Comparison of ENCODE assay signal across 9 mouse cellular contexts in genomic region chr15:25445361-25446154, GRCm38 (mm10). TPM values are rescaled to one million over a fixed set of nuclear protein-coding genes. Genes with fewer than 3 reads are reported as not detected.
DNase-seq lines count a peak whose midpoint lies in the region; ATAC-seq and TF ChIP-seq lines count a peak whose summit lies in the region.
"Had no signal": no experiment of that assay in that cellular context is flagged by ENCODE, and none has a peak within 500 bp of the region (broad histone marks: within the 10 kb centered on the region; RNA-seq: fewer than 3 reads in every experiment).

No protein-coding gene starts in this region.

- H3K9ac ChIP-seq in hindbrain, embryonic 14.5 days: no peak overlapping the region; the same call in 1 of the 2 replicates
- H3K9ac ChIP-seq in limb, embryonic 14.5 days (ENCODE audit: low read depth, low read length, severe bottlenecking): peak overlapping the region; percentile 29; the same call in 1 of the 2 replicates

- no peaks in the 10 kb centered on the region for H3K36me3 ChIP-seq in hindbrain, embryonic 14.5 days (replicated peaks; ENCODE audit: control insufficient read depth, insufficient read depth)
- no peaks in the 10 kb centered on the region for H3K36me3 ChIP-seq in limb, embryonic 14.5 days (ENCODE audit: control insufficient read depth, insufficient read depth, low read length)

- H3K27me3 ChIP-seq in hindbrain, embryonic 14.5 days (ENCODE audit: control insufficient read depth, insufficient read depth, low read length): no peaks in the 10 kb centered on the region; the same call in 1 of the 2 replicates
- H3K27me3 ChIP-seq in limb, embryonic 14.5 days (ENCODE audit: control insufficient read depth, insufficient read depth, low read length): no peaks in the 10 kb centered on the region; the same call in 1 of the 2 replicates

- peak overlapping the region; percentile 13 for H3K4me2 ChIP-seq in hindbrain, embryonic 14.5 days (replicated peaks)
- peak overlapping the region; percentile 41 for H3K4me2 ChIP-seq in limb, embryonic 14.5 days (replicated peaks; ENCODE audit: low read depth, low read length, severe bottlenecking)

- 14% methylated on average over 17 of the region's 17 CpGs for WGBS in hindbrain, embryonic 14.5 days
- WGBS in limb, embryonic 14.5 days: 7% methylated on average over 17 of the region's 17 CpGs

- no peak overlapping the region; the same call in 1 of the 2 replicates for H3K27ac ChIP-seq in hindbrain, embryonic 14.5 days
- H3K27ac ChIP-seq in limb, embryonic 14.5 days (replicated peaks; ENCODE audit: low read depth, low read length): no peak overlapping the region

- no peak for TF ChIP-seq POLR2A in limb, embryonic 14.5 days (IDR thresholded peaks at IDR 0.05; ENCODE audit: borderline replicate concordance, extremely low read depth, insufficient read depth, insufficient read length)

- peaks cover 12% of the 10 kb centered on the region; the same call in 1 of the 2 replicates for H3K4me1 ChIP-seq in hindbrain, embryonic 14.5 days (replicated peaks; ENCODE audit: control insufficient read depth, insufficient read depth, low read length)
- H3K4me1 ChIP-seq in limb, embryonic 14.5 days (ENCODE audit: control insufficient read depth, insufficient read depth, low read length): peaks cover 8% of the 10 kb centered on the region; the same call in 1 of the 2 replicates

- DNase-seq in retina, postnatal 1 day: peak; percentile 75
- DNase-seq in retina, embryonic 14.5 days (ENCODE audit: low spot score): no peak
- no peak for DNase-seq in hindbrain, embryonic 14.5 days (ENCODE audit: low spot score)
- peak; percentile 25 for DNase-seq in limb, embryonic 14.5 days (ENCODE audit: low spot score)
- DNase-seq in yolk sac, embryonic 10.5 days (ENCODE audit: low spot score): peak; percentile 40
- DNase-seq in spleen, postnatal 14 days (ENCODE audit: low spot score in 2 of 2): no peak
- DNase-seq in layer of hippocampus, adult 18-20 months (ENCODE audit: low spot score in 2 of 2): no peak
- no peak for DNase-seq in layer of hippocampus, adult 11-12 months (ENCODE audit: low spot score)
- DNase-seq: gastrocnemius, postnatal 10 days had no signal

- no peak overlapping the region for H3K4me3 ChIP-seq in hindbrain, embryonic 14.5 days (replicated peaks; ENCODE audit: low read length)
- peak overlapping the region; percentile 17 for H3K4me3 ChIP-seq in limb, embryonic 14.5 days (replicated peaks; ENCODE audit: low read length)

- no peaks in the 10 kb centered on the region for H3K9me3 ChIP-seq in hindbrain, embryonic 14.5 days (ENCODE audit: control insufficient read depth, low read length)
- H3K9me3 ChIP-seq in limb, embryonic 14.5 days (ENCODE audit: control insufficient read depth, low read length): no peaks in the 10 kb centered on the region

- ATAC-seq in hindbrain, embryonic 14.5 days (ENCODE audit: low FRiP score): peak; percentile 38; the same call in 1 of the 2 replicates
- ATAC-seq in limb, embryonic 14.5 days (ENCODE audit: low FRiP score, low read depth): peak; percentile 48; the same call in 1 of the 2 replicates

RNA-seq across cellular contexts. Expression of gene Basp1, which starts 32.0 kb away (rescaled TPM):
- polyA plus RNA-seq in hindbrain, embryonic 14.5 days (2014; fragmentation: Nextera tagmentation; extraction: Ambion mirVana): 262 and 283 TPM in 2 replicates
- 108 and 123 TPM in 2 replicates for polyA plus RNA-seq in limb, embryonic 14.5 days (2012; rRNA removed)
- 64.9 and 71.9 TPM in 2 replicates for polyA plus RNA-seq in limb, embryonic 14.5 days (2014; fragmentation: Nextera tagmentation; extraction: Ambion mirVana)
- total RNA-seq in layer of hippocampus, adult 18-20 months (2021): 100 to 1,000 TPM; 598 to 644 TPM

Comparison
In these comparisons a context has a peak if more than half of its experiments do, and no peak if none do; other contexts are left out.
1. DNase-seq: peak in retina, postnatal 1 day (single experiment), limb, embryonic 14.5 days (single experiment) and yolk sac, embryonic 10.5 days (single experiment); none in retina, embryonic 14.5 days (single experiment), hindbrain, embryonic 14.5 days (single experiment), spleen, postnatal 14 days (0 of 2), layer of hippocampus, adult 18-20 months (0 of 2) and layer of hippocampus, adult 11-12 months (single experiment).